8 mouse cellular contexts compared by ENCODE assay signal in the genomic region with DNA sequence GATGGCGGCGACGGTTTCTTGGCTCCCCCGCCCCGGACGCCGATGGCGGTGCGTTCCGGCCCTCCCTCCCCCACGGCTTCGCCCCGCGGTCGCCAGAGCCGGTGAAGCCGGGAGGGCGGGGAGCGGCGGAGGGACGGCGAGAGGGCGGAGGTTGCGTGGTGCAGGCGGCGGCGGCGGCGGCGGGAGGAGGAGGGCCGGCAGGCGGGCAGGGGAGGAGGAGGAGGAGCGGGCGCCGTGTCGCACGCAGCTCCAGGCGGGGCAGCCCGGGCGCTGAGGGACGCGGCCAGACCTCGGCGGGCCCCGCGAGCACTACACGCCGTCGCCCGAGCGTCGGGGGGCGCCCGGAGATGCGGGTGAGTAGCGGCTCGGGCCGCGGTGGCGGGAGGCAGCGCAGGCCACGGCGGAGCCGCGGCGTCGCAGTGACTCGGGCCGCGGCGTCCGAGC. TPM values are rescaled to one million over a fixed set of nuclear protein-coding genes. Genes with fewer than 3 reads are reported as not detected.
A peak's percentile ranks its signal among the peaks of the same experiment; 100 is the strongest.
DNase-seq lines count a peak whose midpoint lies in the region; TF ChIP-seq lines count a peak whose summit lies in the region.

No protein-coding gene starts in this region.

- peak overlapping the region; percentile 99 for H3K27ac ChIP-seq in gastrocnemius, adult 2 months

- intact Hi-C loops in gastrocnemius, adult 2 months (cut with DNase I) = loop anchor here (2.0 to 5.0 kb wide), 2 partner anchors 92 to 141 kb away; partner anchors contain the start of gene Ezh2

- peaks cover 49% of the 10 kb centered on the region for H3K4me1 ChIP-seq in megakaryocyte, embryonic 14.5 days

- peak; percentile 82 for DNase-seq in ZHBTc4 (ENCODE audit: low read depth, low spot score)
- DNase-seq in cerebellum, postnatal 4 days (ENCODE audit: low spot score in 2 of 2) = peak; percentile 58 to 71
- DNase-seq in gastrocnemius, adult 2 months = peak; percentile 93
- peak; percentile 81 for DNase-seq in induced T-regulatory cell, adult 2 months (ENCODE audit: low read depth)
- peak; percentile 16 to 46 for DNase-seq in left cerebral cortex, adult 9 months (ENCODE audit: low spot score in 2 of 2)
- peak; percentile 61 to 64 for DNase-seq in right cerebral cortex, adult 2 months (ENCODE audit: low spot score in 2 of 2)
- peak; percentile 78 for DNase-seq in urinary bladder, postnatal 25 days (ENCODE audit: low spot score)

- no peak for TF ChIP-seq CTCF in gastrocnemius, adult 2 months (IDR thresholded peaks at IDR 0.05)

- peak overlapping the region; percentile 94 for H3K4me3 ChIP-seq in gastrocnemius, adult 2 months
- H3K4me3 ChIP-seq in megakaryocyte, embryonic 14.5 days (replicated peaks) = peak overlapping the region; percentile 93

- H3K27me3 ChIP-seq in megakaryocyte, embryonic 14.5 days (replicated peaks) = no peaks in the 10 kb centered on the region

- no peaks in the 10 kb centered on the region for H3K9me3 ChIP-seq in megakaryocyte, embryonic 14.5 days

- H3K36me3 ChIP-seq in megakaryocyte, embryonic 14.5 days (replicated peaks; ENCODE audit: low read length) = peaks cover 13% of the 10 kb centered on the region

RNA-seq across cellular contexts. Expression of gene Cul1, which starts 1.0 kb away (rescaled TPM):
- 10 to 100 TPM; 70.4 to 70.9 TPM for total RNA-seq in gastrocnemius, adult 2 months (2021)
- 1.4 and 6.4 TPM in 2 replicates for polyA plus RNA-seq in megakaryocyte, embryonic 14.5 days (2012; ENCODE audit: insufficient read depth, low replicate concordance)

Comparison
In these comparisons a context has a peak if more than half of its experiments do, and no peak if none do; other contexts are left out.
1. Peak in every context shown above with its lines: DNase-seq, H3K4me3 ChIP-seq and H3K27ac ChIP-seq.
2. DNase-seq: peak in every context shown above with its lines; median percentile 93 in gastrocnemius, adult 2 months; 82 in ZHBTc4; 81 in induced T-regulatory cell, adult 2 months; 78 in urinary bladder, postnatal 25 days; 64 in cerebellum, postnatal 4 days; 62 in right cerebral cortex, adult 2 months; 31 in left cerebral cortex, adult 9 months.